Mouse (Mus musculus) gastrocnemius, postnatal 25 days (tissue): ENCODE results near the gene Tmem30a. TPM values are rescaled to one million over a fixed set of nuclear protein-coding genes. Genes with fewer than 3 reads are reported as not detected.
A peak's percentile ranks its signal among the peaks of the same experiment; 100 is the strongest.

Experiments used
- DNase-seq: peaks from one replicate; pipeline ENCODE4 v3.0.0; 2022
- total RNA-seq, 2 experiments: library from RNA; stranded (reverse); gene quantifications; 1 replicate in 1 of 2; 2 replicates in 1 of 2; pipeline ENCODE4 v1.2.3; 2021

The Tmem30a gene
- total RNA-seq, 2 experiments from 2014 or later, result 38.3 to 43.9 TPM

DNA sequence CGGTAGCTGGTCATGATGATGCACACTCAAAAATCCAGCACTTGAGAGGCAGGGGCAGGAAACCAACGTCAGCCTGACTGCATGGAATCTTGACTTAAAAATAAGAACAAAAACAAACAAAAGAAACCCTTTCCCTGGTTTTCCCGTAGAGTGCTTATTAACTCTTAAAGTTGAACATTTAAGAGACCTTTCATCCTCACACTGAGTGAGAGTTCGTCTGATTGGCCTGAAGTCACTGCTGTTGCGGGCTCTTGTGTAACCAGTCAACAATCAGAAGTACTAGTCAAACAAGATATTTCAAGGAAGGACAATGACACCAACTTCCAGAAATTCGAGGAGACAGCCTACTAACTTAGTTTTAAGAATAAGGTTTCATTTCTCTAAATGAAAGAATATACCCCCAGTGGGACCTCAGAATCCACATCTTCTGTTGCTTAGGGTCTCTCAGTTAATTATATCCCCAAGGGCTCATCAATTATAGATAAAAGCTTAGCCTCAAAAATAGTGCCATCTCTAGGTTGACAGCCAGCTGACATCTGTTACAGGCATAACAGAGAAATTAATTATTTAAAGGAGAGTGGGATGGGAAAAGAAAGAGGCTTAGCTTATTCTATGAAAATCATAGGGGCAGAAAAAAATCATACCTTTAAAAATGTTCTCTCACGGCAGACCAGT lies 3.3 kb upstream of the Tmem30a start:
- DNase-seq, result no peak

DNA sequence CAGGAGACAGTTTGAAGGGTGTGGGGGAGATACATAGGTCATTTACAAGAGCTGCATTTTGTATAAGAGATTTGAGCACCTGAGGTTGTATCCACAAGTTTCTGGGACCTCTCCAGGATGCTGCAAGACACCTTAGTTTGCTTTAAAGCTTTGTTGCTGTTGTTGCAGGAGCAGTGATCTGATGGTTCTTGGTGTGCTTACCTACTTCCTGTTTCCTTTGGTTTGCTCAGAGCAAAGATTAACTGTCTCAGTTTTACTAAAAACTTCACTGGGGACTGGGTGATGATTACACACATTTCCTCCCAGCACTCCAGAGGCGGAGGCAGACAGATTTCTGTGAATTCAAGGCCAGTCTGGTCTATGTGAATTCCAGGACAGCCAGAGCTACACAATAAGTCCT lies 1.8 kb upstream of the Tmem30a start:
- no peak for DNase-seq

DNA sequence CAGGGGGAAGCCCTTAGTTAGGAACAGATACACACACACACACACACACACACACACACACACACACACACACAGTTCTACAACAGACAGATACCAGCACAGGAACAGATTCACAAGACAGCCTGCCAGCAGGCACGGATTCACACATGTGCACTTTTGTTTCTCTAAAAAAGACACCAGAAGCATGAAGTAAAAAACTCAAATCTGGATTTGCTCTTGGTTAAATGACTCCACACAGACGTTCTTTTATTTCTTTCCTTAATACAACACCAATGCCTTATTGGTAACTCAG lies 7.6 kb downstream of the Tmem30a start:
- no peak for DNase-seq

DNA sequence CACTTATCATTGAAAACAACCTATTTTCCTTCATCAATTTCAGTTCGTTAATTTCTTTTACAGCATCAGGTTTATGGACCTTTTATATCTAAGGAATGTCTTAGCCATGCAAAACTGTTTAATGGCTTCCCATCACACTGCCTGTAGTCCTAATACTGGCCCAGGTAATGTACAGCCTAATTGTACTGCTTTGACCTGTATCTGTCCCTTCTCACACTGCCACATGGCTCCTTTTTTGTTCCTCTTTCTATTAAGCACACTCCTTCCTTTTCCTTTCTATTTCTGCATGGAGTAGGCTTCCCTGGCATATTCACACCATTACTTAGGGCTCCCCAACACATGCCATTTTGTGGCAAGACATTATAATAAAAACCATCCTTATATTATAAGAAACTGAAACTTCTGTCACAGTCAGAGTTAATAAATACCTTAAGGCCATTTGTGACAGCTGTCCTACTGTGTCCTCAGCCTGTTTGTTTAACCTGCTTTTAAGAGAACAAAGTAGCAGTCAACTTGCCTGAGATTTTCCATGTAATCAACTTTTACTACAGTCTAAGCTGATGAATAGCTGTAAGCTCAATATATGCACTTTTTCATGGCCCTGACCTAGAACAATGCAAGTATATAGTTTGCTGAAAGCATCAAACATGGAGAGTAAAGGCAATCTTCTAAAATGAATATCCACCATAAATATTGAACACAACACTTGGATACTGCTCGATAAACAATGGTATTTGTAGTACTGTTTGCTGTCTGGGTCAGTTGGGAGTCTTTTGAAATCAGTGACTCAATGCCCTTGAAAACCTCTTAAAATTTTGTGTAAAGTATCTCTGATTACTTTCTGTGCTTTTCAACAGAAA lies 8.1 kb downstream of the Tmem30a start:
- no peak for DNase-seq

DNA sequence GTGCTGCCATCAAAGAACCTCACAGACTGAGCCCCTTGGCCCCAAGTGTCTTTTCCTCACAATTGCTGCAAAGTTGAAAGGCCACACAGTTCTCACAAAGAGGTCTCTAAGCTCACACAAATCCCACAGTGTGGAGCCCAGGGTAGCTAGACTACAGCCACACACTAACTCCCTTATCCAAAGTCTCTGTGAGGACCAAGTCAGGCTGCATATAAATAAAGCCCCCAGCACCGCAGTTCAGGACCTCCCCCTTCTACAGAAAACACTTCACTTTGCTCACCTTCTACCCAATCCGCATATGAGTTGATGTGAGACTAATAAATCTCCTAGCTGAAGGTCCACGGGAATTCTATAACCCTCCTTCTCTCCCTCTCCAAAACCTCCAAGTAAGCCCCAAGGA lies 8.9 kb downstream of the Tmem30a start:
- DNase-seq, result no peak

DNA sequence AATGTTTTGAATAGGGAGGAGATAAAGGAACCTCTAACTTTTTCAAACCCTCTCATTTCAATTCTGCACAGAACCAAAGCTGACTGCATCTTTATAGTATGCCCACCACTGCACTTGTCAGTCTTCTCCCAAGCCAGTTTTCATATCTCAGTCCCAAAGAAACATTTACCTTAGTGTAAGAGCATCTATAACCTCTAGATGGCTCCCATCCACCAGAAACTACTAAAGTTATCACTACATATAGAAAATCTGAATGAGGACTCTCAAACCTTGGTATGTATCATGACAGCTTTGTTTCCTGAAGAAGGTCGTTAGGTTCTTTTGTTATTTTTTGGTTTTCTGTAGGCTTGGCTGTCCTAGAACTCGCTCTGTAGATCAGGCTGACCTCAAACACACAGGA lies 14.0 kb downstream of the Tmem30a start:
- no peak for DNase-seq

DNA sequence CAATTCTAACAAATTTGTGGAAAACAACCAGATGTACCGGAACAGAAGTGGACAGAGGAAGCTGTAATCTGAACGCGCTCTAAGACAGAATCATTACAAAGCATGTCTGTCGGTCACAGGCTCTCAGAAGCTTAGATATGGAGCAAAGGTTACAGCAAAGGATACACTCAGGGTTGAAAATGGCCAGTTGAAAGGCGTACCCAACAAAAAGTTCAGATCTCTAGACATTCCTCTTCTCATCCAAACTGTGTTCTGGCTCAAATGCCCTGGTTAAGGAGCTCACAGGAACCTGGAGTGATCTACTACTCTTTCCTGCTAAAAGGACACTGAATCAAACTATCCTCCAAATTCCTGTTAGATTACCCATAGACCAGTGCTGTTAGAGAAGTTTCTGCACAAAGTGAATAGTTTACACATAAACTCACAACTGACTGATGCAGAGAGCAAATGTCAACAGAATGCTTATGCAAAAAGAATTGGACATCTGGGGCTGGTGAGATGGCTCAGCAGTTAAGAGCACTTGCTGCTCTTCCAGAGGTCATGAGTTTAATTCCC lies 26.2 kb downstream of the Tmem30a start:
- DNase-seq, result no peak

DNA sequence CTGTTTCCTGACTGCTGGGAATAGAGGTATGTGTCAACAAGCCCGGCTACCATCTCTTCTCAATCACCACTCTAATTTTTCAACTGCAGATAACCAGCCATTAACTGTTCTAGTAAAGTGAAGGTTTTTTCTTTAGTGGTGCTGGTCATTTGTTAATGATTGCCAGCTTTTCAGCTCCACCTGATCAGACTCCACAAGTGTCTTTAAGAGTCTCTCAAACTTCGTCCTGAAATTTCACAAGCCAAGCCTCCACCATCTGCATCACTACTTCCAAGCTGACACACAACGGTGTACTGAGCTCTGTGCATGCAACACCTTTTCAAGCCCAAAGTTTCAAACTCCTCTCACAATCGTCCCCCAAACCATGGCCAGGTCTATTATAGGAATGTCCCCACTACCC lies 28.0 kb downstream of the Tmem30a start:
- DNase-seq, result no peak

DNA sequence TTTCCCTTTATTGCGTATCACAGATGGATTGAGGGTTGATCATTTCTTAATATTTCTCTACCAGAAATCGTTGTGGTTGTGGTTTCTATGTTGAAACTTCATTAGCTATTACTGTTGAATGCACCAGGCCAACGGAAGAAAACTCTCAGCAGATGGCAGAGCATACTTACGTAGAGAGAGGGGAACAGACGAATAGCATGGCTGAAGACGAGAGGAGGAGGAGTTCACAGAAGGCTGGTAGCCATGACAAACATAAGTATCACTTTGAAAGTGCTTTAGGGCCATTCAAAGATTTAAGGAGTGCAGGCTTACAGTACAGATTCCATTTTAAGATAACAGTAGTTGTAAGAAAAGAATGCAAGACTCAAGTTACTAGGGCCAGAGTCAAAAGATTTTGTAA lies 30.8 kb downstream of the Tmem30a start:
- DNase-seq, result no peak

DNA sequence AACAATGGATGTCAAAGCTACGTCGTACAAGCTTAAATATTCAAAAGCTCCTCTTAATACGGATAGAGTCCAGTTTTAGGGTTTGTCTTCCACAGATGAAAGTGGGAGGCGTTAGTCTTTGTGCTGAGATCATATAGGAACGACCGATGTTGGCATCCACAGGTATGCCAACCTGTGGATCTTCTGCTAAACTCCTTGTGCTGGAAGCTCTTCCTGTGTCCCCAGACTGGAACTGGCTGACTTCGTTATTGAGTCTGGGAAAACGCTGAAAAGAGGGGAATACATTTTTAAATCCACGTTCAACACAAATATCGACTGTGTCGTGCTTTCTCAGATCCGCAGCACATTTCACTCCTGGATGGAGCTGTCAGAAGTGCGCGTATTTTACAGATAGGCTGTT lies 33.2 kb downstream of the Tmem30a start:
- no peak for DNase-seq

DNA sequence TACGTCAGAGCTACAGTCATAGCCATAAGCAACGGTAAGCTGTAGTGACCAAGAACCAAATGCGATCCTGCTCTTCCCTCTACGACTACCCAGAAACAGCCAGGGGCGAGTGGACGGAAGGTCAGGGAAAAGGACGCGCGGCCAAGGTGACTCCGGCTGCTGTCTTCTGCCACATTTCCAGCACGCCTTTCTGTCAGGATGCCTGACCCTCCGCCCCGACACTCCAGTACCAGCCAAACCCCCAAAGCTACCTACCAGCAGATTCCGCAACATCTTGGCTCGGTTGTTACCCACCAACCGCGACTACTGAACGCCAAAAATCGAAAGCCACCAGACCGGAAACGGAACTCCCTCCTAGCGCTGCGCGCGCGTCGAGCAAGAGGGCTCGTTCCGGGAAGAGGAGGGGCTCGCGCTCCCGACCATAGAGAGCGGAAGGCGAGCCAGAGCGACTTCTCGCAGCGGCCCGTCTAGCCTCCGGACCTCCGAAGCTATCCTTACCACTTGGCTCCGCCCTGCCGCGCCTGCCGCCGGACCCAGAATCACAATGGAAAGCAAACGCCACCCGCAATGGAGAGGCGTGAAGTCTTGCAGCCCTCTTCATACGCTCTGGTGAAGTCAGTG lies 33.8 kb downstream of the Tmem30a start, which contains the start of gene Cox7a2:
TSS of gene Cox7a2 (minus strand) at position 494 of the 621 bp plus-strand sequence.
- peak; percentile 96 for DNase-seq

DNA sequence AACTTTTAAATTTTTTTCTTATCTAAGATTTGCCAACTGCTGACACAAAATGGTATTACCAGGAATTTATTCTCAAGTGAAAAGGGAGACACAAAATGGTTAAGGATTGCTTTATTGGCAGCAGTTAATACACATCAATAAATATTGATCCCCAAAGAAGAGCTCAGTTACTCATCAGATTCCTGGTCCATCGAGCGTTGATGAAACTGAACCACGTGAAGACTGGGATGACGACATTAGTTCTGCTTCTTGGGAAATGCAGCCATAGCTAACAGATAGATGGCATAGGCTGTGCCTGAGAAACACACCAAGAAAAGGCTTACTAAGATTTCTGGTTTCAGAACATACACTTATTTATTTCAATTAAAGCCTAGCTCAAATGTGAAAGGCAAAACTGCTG lies 38.0 kb downstream of the Tmem30a start:
- no peak for DNase-seq

DNA sequence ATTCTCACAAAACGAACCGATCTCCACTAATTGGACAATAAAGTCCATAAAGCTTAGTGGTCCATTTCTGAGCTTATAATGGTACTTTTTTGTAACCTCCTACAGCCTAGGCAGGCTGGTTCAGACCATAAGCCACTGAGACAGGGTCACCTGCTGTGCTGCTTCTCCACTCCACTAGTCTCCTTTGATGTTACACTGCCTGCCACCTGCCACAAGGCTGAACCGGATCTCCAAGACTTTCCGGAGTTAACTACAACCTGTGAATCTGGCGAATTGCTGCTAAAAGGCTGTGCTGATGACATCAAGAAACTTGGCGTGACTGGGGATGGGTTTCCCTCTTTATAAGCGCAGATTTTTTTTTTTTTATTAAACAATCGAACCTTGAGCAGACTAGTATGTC lies 41.5 kb downstream of the Tmem30a start:
- no peak for DNase-seq

DNA sequence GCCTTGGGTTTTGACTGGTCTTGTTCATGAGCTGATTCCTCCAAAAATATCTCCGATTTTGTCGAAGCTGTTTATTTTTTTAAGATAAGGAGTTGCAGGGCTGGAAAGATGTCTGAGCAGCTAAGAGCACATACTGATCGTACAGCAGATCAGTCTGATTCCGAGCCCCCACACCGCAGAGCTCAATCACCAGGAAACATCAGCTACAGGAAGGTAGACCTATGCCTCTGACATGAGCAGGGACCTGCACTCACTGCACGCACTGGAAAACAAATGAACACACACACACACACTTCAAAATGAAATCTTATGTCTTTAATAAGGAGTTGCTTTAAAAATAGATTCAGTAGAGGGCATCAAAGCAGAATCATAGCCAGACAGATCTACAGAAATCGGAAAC lies 42.6 kb downstream of the Tmem30a start:
- DNase-seq, result no peak

DNA sequence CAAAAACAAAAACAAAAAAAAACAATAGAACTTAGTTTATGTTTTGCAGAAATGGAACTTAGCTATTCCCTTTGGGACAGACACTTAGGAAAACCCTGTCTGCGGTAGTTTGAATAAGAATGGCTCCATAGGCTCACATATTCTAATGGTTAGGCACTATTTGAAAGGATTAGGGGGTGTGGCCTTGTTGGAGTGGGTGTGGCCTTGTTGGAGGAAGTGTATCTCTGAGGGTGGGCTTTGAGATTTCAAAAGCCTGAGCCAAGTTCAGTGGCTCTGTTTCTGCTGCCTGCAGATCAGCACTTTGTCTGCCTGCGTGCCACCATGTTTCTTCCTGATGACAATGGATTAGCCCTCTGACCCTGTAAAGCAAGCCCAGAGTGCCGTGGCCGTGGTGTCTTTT lies 48.3 kb downstream of the Tmem30a start:
- no peak for DNase-seq

DNA sequence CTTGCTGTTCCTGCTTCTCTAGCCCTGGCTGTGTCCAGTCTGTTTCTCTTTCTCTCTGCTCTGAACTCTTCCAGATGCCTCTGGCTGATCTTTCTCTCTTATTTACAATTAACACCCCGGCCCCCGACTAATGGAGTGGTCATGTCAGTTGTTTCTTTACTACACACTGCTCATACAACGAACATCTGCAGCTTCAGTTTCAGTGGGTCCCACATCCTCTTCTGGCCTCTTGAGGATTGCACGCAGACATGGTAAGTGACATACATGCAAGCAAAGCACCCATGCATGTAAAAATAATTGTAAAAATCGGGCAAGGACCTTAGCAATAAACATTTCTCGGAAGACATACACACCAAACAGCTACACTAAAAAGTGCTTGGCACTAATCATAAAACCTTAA lies 57.7 kb downstream of the Tmem30a start:
- no peak for DNase-seq

DNA sequence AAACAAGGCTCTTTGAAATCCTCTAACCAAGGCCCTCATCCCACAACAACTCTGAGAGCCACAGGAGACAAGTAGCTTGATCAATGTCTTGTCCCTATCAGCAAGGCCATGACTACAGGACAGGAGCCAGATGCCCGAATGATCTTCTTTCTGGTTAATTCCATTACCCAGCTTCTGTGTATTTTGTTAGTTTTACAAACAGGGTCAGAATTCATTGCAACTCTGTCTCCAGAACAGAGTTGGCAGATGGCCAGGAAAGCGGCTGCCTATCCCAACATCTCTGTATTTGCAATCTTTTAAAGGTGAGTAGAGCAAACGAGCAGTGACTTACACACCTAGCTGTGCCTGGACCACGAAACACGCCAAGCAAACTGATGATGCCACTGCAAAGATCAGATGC lies 63.0 kb downstream of the Tmem30a start:
- DNase-seq, result no peak

DNA sequence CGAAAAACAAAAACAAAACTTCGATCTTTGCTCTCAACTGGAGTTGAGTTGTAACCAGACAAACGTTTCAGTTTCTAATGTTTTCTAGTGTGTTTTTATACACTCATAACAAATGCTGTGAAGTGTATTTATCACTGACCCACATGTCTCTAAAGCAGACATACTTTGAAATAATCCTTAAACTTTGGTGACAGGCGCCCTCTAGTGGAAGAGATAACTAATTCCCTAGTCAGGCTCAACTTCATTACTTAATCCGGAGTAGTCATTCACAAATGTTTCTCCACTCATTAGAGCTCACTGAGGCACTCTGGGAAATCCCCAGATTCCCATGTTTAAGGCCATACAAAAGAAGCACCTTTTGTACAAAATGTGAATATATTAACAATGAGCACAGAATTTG lies 70.2 kb downstream of the Tmem30a start:
- DNase-seq, result no peak

DNA sequence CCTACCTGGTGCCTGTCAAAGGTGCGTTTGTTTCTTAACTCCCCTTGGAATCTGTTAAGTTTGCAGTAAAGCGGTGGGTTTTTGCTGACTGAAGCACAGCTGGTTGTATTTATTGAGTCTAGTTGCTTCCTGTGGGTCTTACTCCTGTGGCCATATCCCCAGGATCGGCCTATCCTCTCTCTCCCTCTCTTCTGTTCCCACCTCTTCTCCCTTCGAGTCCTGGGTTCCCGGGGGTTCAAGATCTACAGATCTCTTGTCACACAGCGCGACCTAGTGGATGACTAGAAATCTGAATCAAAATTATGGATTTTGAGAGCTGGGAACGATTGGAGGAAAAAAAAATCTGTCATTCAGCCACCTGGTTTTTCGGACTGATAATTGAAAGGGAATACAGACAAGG lies 72.3 kb downstream of the Tmem30a start:
- DNase-seq, result no peak

DNA sequence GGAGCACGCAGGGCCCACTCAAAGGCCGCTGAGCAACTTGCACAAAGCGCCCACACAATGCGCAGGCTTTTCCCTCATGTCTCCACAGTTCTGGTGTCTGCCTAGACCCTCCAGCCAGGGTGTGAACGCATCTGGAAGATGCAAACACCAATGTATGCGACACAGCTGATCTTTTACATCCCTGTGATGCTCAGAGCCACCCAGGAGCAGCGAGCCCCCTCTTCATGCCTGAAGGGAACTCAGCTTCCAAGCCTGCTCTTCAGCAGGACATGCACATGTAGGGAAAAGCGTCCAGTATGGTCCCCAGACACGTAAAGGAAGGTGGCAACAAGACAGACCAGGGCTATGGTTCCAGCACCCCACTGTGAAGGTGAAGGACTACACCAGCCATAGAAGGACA lies 73.2 kb downstream of the Tmem30a start:
- DNase-seq, result no peak

DNA sequence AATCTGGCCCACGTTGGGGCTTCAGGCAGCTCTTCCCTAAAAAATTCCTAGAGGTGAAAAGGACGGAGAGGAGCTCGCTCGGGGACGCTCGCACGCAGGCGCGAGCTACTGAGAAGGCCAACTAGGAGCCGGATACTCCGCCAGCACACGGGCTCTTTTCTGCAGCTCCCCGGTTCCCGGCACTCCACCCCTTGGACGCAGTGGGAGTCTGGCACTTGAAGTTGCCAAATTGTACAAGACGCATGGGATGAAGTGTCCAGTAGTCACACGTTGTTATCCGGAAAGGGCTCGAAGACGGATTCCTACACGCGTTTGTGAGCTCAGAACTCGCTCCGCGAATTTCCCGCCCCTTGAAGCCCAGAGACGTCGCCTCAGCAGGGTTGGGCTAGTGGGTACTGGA lies 73.9 kb downstream of the Tmem30a start:
- peak; percentile 58 for DNase-seq
